In genomic region chr19:32960196-32960947, GRCm38 (mm10) we compare ENCODE assay signal across 11 mouse cellular contexts.
DNase-seq lines count a peak whose midpoint lies in the region; ATAC-seq and TF ChIP-seq lines count a peak whose summit lies in the region.
"Had no signal": no experiment of that assay in that cellular context is flagged by ENCODE, and none has a peak within 500 bp of the region (broad histone marks: within the 10 kb centered on the region; RNA-seq: fewer than 3 reads in every experiment).

No protein-coding gene starts in this region.

- H3K4me3 ChIP-seq in kidney, embryonic 14.5 days (ENCODE audit: low read length) = no peak overlapping the region
- peak overlapping the region; percentile 38 to 58 for H3K4me3 ChIP-seq in MEL (ENCODE audit: control insufficient read depth in 1 of 2, insufficient read depth in 1 of 2, low read depth in 2 of 2, low read length in 2 of 2)
- H3K4me3 ChIP-seq in liver, embryonic 14.5 days (ENCODE audit: insufficient read depth in 1 of 2, low read depth in 2 of 2, low read length in 2 of 2) = peak overlapping the region; percentile 6 to 17; a peak in 3 of 4 replicates
- H3K4me3 ChIP-seq in stomach, embryonic 16.5 days (replicated peaks; ENCODE audit: low read length) = no peak overlapping the region; the same call in 1 of the 2 replicates
- H3K4me3 ChIP-seq in midbrain, embryonic 16.5 days (ENCODE audit: low read depth, low read length) = no peak overlapping the region
- H3K4me3 ChIP-seq: embryonic facial prominence, embryonic 10.5 days had no signal

- H3K9ac ChIP-seq in kidney, embryonic 14.5 days (ENCODE audit: low read depth, low read length) = no peak overlapping the region; the same call in 1 of the 2 replicates
- H3K9ac ChIP-seq in MEL (ENCODE audit: control insufficient read depth, low read depth, low read length, poor library complexity, severe bottlenecking) = peak overlapping the region; percentile 71
- no peak overlapping the region for H3K9ac ChIP-seq in liver, embryonic 14.5 days (replicated peaks)
- no peak overlapping the region for H3K9ac ChIP-seq in stomach, embryonic 16.5 days (ENCODE audit: low read length)
- H3K9ac ChIP-seq in midbrain, embryonic 16.5 days (ENCODE audit: low read depth, low read length) = no peak overlapping the region

- H3K4me1 ChIP-seq in kidney, embryonic 14.5 days (ENCODE audit: control insufficient read depth, insufficient read depth, low read length) = peaks cover 7% of the 10 kb centered on the region
- H3K4me1 ChIP-seq in MEL (ENCODE audit: control insufficient read depth in 1 of 2, insufficient read depth in 2 of 2, low read length in 2 of 2) = peaks cover 30 to 60% of the 10 kb centered on the region in 2 experiments
- peaks cover 0 to 19% of the 10 kb centered on the region in 2 experiments; a peak in 2 of 4 replicates for H3K4me1 ChIP-seq in liver, embryonic 14.5 days (replicated peaks; ENCODE audit: control insufficient read depth in 2 of 2, insufficient read depth in 2 of 2, low read length in 1 of 2)
- H3K4me1 ChIP-seq in stomach, embryonic 16.5 days (ENCODE audit: control insufficient read depth, insufficient read depth, low read length) = peaks cover 12% of the 10 kb centered on the region; the same call in 1 of the 2 replicates
- no peaks in the 10 kb centered on the region for H3K4me1 ChIP-seq in midbrain, embryonic 16.5 days (ENCODE audit: control insufficient read depth, insufficient read depth, low read length)

- peak; percentile 14; the same call in 1 of the 2 replicates for ATAC-seq in kidney, embryonic 14.5 days (ENCODE audit: low FRiP score, low TSS enrichment)
- ATAC-seq in liver, embryonic 14.5 days (ENCODE audit: insufficient read depth) = 0 out of 2 replicates have a peak, but pooled peaks have one; percentile 9
- ATAC-seq in stomach, embryonic 16.5 days (ENCODE audit: insufficient read depth, low FRiP score) = peak; percentile 18; the same call in 1 of the 2 replicates
- ATAC-seq in midbrain, embryonic 16.5 days = no peak
- ATAC-seq in erythroid progenitor cell, adult 5-6 weeks (replicated peaks; ENCODE audit: low FRiP score, poor library complexity, severe bottlenecking) = no peak

- H3K79me2 ChIP-seq in MEL (ENCODE audit: control insufficient read depth, insufficient read depth, low read length, poor library complexity) = no peaks in the 10 kb centered on the region

- TF ChIP-seq POLR2A in MEL (IDR thresholded peaks at IDR 0.05; ENCODE audit: control insufficient read depth in 1 of 2, insufficient read depth in 1 of 2, low read depth in 1 of 2, low read length in 2 of 2, poor library complexity in 1 of 2) = peak in 1 of 2 experiments; percentile 66; a peak in 2 of 4 replicates

- no peaks in the 10 kb centered on the region for H3K36me3 ChIP-seq in kidney, embryonic 14.5 days (ENCODE audit: control insufficient read depth, insufficient read depth, low read length)
- H3K36me3 ChIP-seq in MEL (ENCODE audit: control insufficient read depth in 1 of 2, insufficient read depth in 2 of 2, low read length in 2 of 2) = peaks cover 0 to 44% of the 10 kb centered on the region in 2 experiments; a peak in 2 of 4 replicates
- H3K36me3 ChIP-seq in liver, embryonic 14.5 days (replicated peaks; ENCODE audit: control insufficient read depth, insufficient read depth, low read depth) = no peaks in the 10 kb centered on the region
- no peaks in the 10 kb centered on the region for H3K36me3 ChIP-seq in stomach, embryonic 16.5 days (ENCODE audit: control insufficient read depth, insufficient read depth, low read length)
- H3K36me3 ChIP-seq in midbrain, embryonic 16.5 days (ENCODE audit: control insufficient read depth, insufficient read depth, low read length) = no peaks in the 10 kb centered on the region
- H3K36me3 ChIP-seq: embryonic facial prominence, embryonic 10.5 days had no signal

- no peak overlapping the region for H3K4me2 ChIP-seq in kidney, embryonic 14.5 days (replicated peaks; ENCODE audit: low read depth, low read length)
- H3K4me2 ChIP-seq in liver, embryonic 14.5 days (ENCODE audit: low read depth) = peak overlapping the region; percentile 29
- no peak overlapping the region for H3K4me2 ChIP-seq in stomach, embryonic 16.5 days (ENCODE audit: low read depth, low read length)
- no peak overlapping the region for H3K4me2 ChIP-seq in midbrain, embryonic 16.5 days (ENCODE audit: low read length)

- DNase-seq in kidney, adult 11 months = no peak
- peak; percentile 72 for DNase-seq in MEL (ENCODE audit: low read depth, low spot score)
- no peak for DNase-seq in liver, embryonic 14.5 days (ENCODE audit: low read depth in 3 of 3, low spot score in 3 of 3)
- no peak for DNase-seq in Muller cell, postnatal 12 days (ENCODE audit: inconsistent ontology term)
- DNase-seq: heart, postnatal 14 days had no signal

- TF ChIP-seq RAD21 in MEL (IDR thresholded peaks at IDR 0.05; ENCODE audit: low read depth, low read length) = no peak; the same call in 1 of the 2 replicates

- H3K27ac ChIP-seq in kidney, embryonic 14.5 days (ENCODE audit: low read depth, low read length) = no peak overlapping the region
- H3K27ac ChIP-seq in MEL (ENCODE audit: control insufficient read depth, low read depth, low read length) = peak overlapping the region; percentile 81
- H3K27ac ChIP-seq in liver, embryonic 14.5 days = no peak overlapping the region
- no peak overlapping the region for H3K27ac ChIP-seq in stomach, embryonic 16.5 days (ENCODE audit: low read length)
- no peak overlapping the region for H3K27ac ChIP-seq in midbrain, embryonic 16.5 days (ENCODE audit: low read length)
- H3K27ac ChIP-seq: embryonic facial prominence, embryonic 10.5 days; macrophage had no signal

- peak; percentile 33 to 41; a peak in 3 of 4 replicates for TF ChIP-seq EP300 in MEL (IDR thresholded peaks at IDR 0.05; ENCODE audit: low read depth in 1 of 2, low read length in 2 of 2)
- TF ChIP-seq EP300 in liver, embryonic 14.5 days (IDR thresholded peaks at IDR 0.05; ENCODE audit: low read depth) = no peak

- no peaks in the 10 kb centered on the region for H3K27me3 ChIP-seq in kidney, embryonic 14.5 days (ENCODE audit: control insufficient read depth, insufficient read depth, low read length)
- H3K27me3 ChIP-seq in MEL (ENCODE audit: control insufficient read depth in 1 of 2, insufficient read depth in 2 of 2, low read length in 2 of 2) = no peaks in the 10 kb centered on the region
- H3K27me3 ChIP-seq in liver, embryonic 14.5 days (ENCODE audit: control insufficient read depth, insufficient read depth, low read length) = no peaks in the 10 kb centered on the region
- H3K27me3 ChIP-seq in stomach, embryonic 16.5 days (ENCODE audit: control insufficient read depth, insufficient read depth, low read length) = no peaks in the 10 kb centered on the region
- H3K27me3 ChIP-seq in midbrain, embryonic 16.5 days (ENCODE audit: control insufficient read depth, insufficient read depth, low read depth, low read length) = no peaks in the 10 kb centered on the region

- no peak for TF ChIP-seq CTCF in MEL (IDR thresholded peaks at IDR 0.05 in 2 of 3, conservative IDR thresholded peaks at IDR 0.05 in 1 of 3; ENCODE audit: control insufficient read depth in 1 of 3, insufficient read depth in 1 of 3, low read depth in 2 of 3, low read length in 3 of 3, poor library complexity in 1 of 3, severe bottlenecking in 1 of 3)
- no peak for TF ChIP-seq CTCF in liver, embryonic 14.5 days (IDR thresholded peaks at IDR 0.05; ENCODE audit: low read depth)

- 64% methylated on average over 9 of the region's 9 CpGs for WGBS in kidney, embryonic 14.5 days
- WGBS in liver, embryonic 14.5 days (ENCODE audit: insufficient replicate concordance) = 24% methylated on average over 9 of the region's 9 CpGs
- 59% methylated on average over 9 of the region's 9 CpGs for WGBS in stomach, embryonic 16.5 days
- 59% methylated on average over 9 of the region's 9 CpGs for WGBS in midbrain, embryonic 16.5 days

- no peaks in the 10 kb centered on the region for H3K9me3 ChIP-seq in kidney, embryonic 14.5 days (ENCODE audit: control insufficient read depth, low read length)
- H3K9me3 ChIP-seq in MEL (replicated peaks; ENCODE audit: insufficient read depth, low read length) = no peaks in the 10 kb centered on the region
- no peaks in the 10 kb centered on the region for H3K9me3 ChIP-seq in liver, embryonic 14.5 days (ENCODE audit: control insufficient read depth, low read length)
- no peaks in the 10 kb centered on the region for H3K9me3 ChIP-seq in stomach, embryonic 16.5 days (replicated peaks; ENCODE audit: control insufficient read depth, low read length)
- H3K9me3 ChIP-seq in midbrain, embryonic 16.5 days (replicated peaks; ENCODE audit: control insufficient read depth, low read length, poor library complexity, severe bottlenecking) = no peaks in the 10 kb centered on the region
- H3K9me3 ChIP-seq: embryonic facial prominence, embryonic 10.5 days had no signal

TF ChIP-seq in MEL, 35 proteins besides CTCF, POLR2A, EP300 and RAD21:
- TF ChIP-seq TBP (IDR thresholded peaks at IDR 0.05; ENCODE audit: low read depth, low read length) = peak; percentile 42; the same call in 1 of the 2 replicates
- no peak for TF ChIP-seq USF1 (IDR thresholded peaks at IDR 0.05; ENCODE audit: low read depth, low read length)
- peak; percentile 49; the same call in 1 of the 2 replicates for TF ChIP-seq ETS1 (IDR thresholded peaks at IDR 0.05; ENCODE audit: low read depth, low read length)
- TF ChIP-seq USF2 (IDR thresholded peaks at IDR 0.05; ENCODE audit: borderline replicate concordance in 1 of 2, insufficient read depth in 1 of 2, low read depth in 1 of 2, low read length in 2 of 2) = no peak
- TF ChIP-seq RCOR1 (IDR thresholded peaks at IDR 0.05; ENCODE audit: low read depth, low read length) = peak; percentile 32; the same call in 1 of the 2 replicates
- TF ChIP-seq SIN3A (IDR thresholded peaks at IDR 0.05; ENCODE audit: low read length) = peak; percentile 41
- TF ChIP-seq GATA1 (IDR thresholded peaks at IDR 0.05; ENCODE audit: low read depth, low read length) = no peak
- peak; percentile 37; the same call in 1 of the 2 replicates for TF ChIP-seq POLR2AphosphoS2 (IDR thresholded peaks at IDR 0.05; ENCODE audit: low read length)
- TF ChIP-seq HCFC1 (IDR thresholded peaks at IDR 0.05; ENCODE audit: low read depth, low read length) = no peak
- TF ChIP-seq TCF12 (IDR thresholded peaks at IDR 0.05; ENCODE audit: low read depth, low read length) = 0 out of 2 replicates have a peak, but pooled peaks have one; percentile 21
- peak; percentile 94 for TF ChIP-seq MAZ (IDR thresholded peaks at IDR 0.05; ENCODE audit: low read depth, low read length)
- no peak for TF ChIP-seq CHD1 (IDR thresholded peaks at IDR 0.05; ENCODE audit: low read depth, low read length)

Comparison
In these comparisons a context has a peak if more than half of its experiments do, and no peak if none do; other contexts are left out.
1. ATAC-seq: peak in kidney, embryonic 14.5 days (single experiment), liver, embryonic 14.5 days (single experiment) and stomach, embryonic 16.5 days (single experiment); none in midbrain, embryonic 16.5 days (single experiment) and erythroid progenitor cell, adult 5-6 weeks (single experiment).
2. H3K4me3 ChIP-seq: peak in MEL (2 of 2) and liver, embryonic 14.5 days (2 of 2); none in kidney, embryonic 14.5 days (single experiment), stomach, embryonic 16.5 days (single experiment) and midbrain, embryonic 16.5 days (single experiment).